Mouse (Mus musculus) heart, embryonic 12.5 days (tissue): ENCODE data around the gene Gm14180. TPM values are rescaled to one million over a fixed set of nuclear protein-coding genes. Genes with fewer than 3 reads are reported as not detected.
"Not testable (repeated sequence)": the region's sequence is repeated elsewhere in the genome, so short reads cannot be mapped to it uniquely, and the experiment has no call there.

Source experiments
- ATAC-seq: fragments of 200-750 bp; cut with Nextera tagmentation; 2 replicates; pipeline ENCODE4 v1.8.0; 2017; ENCODE audit warnings: moderate TSS enrichment, moderate library complexity; ENCODE audit not compliant: insufficient number of reproducible peaks, low FRiP score
- H3K27ac ChIP-seq: fragments of 300-500 bp; sonication (generic); 2 replicates; pipeline ENCODE4 v1.5.1; 2016; ENCODE audit warnings: mild to moderate bottlenecking, moderate library complexity; ENCODE audit not compliant: poor library complexity, severe bottlenecking
- H3K27me3 ChIP-seq: fragments of 300-500 bp; sonication (generic); replicated peaks from 2 replicates; pipeline ENCODE4 v1.6.1; 2016; ENCODE audit warnings: mild to moderate bottlenecking, moderate library complexity
- H3K36me3 ChIP-seq: fragments of 300-500 bp; sonication (generic); 2 replicates; pipeline ENCODE4 v1.6.1; 2016; ENCODE audit warnings: mild to moderate bottlenecking, moderate library complexity
- H3K4me1 ChIP-seq: fragments of 300-500 bp; sonication (generic); replicated peaks from 2 replicates; pipeline ENCODE4 v1.6.1; 2016; ENCODE audit warnings: mild to moderate bottlenecking
- H3K4me2 ChIP-seq: fragments of 300-500 bp; sonication (generic); 2 replicates; pipeline ENCODE4 v1.6.1; 2016; ENCODE audit warnings: mild to moderate bottlenecking, moderate library complexity
- H3K4me3 ChIP-seq: fragments of 300-500 bp; sonication (generic); 2 replicates; pipeline ENCODE4 v1.5.1; 2016; ENCODE audit warnings: mild to moderate bottlenecking
- H3K9ac ChIP-seq: fragments of 300-500 bp; sonication (generic); 2 replicates; pipeline ENCODE4 v1.6.1; 2016; ENCODE audit warnings: mild to moderate bottlenecking, moderate library complexity
- H3K9me3 ChIP-seq: fragments of 300-500 bp; sonication (generic); replicated peaks from 2 replicates; pipeline ENCODE4 v1.6.1; 2016; ENCODE audit warnings: mild to moderate bottlenecking, moderate library complexity
- WGBS: fragments of 180-500 bp; shearing (Covaris S2); methylation state at CpG from one replicate; pipeline ENCODE4 v1.1.7; 2016; 5-methylcytosine and 5-hydroxymethylcytosine counted together
- polyA plus RNA-seq: library from polyadenylated mRNA; unstranded; fragments of >200 nt; fragmentation: Nextera tagmentation; extraction: Ambion mirVana; gene quantifications from 2 replicates; pipeline ENCODE4 v1.2.1, GENCODE M21; 2016

The Gm14180 gene
- not detected in 2 replicates for polyA plus RNA-seq

- no peaks in the 10 kb centered on the region for H3K36me3 ChIP-seq
- ATAC-seq = no peak
- no peak within 1 kb of the TSS for H3K27ac ChIP-seq
- WGBS = 61% methylated on average over 2 of the region's 2 CpGs
- H3K9ac ChIP-seq = no peak within 1 kb of the TSS
- no peaks in the 10 kb centered on the region for H3K4me1 ChIP-seq
- no peak within 1 kb of the TSS for H3K4me3 ChIP-seq
- no peak within 1 kb of the TSS for H3K4me2 ChIP-seq
- H3K27me3 ChIP-seq = no peaks in the 10 kb centered on the region
- no peaks in the 10 kb centered on the region for H3K9me3 ChIP-seq
Observed at GRCm38 (mm10) chr11:99734190-99734589, at the start of gene Gm14180. Gene Gm14180, minus strand, starts transcription at chr11:99734290.

GRCm38 (mm10) chr11:99780604-99781003 lies 46.5 kb upstream of the Gm14180 start, which contains the start of gene Krtap4-8:
Gene Krtap4-8, minus strand, starts transcription at chr11:99780704.
- 87% methylated on average over 2 of the region's 2 CpGs for WGBS

GRCm38 (mm10) chr11:99778401-99778800 lies 44.3 kb upstream of the Gm14180 start:
- H3K27me3 ChIP-seq = no peaks in the 10 kb centered on the region
- H3K27ac ChIP-seq = no peak overlapping the region
- peaks cover 5% of the 10 kb centered on the region; the same call in 1 of the 2 replicates for H3K4me1 ChIP-seq
- no peaks in the 10 kb centered on the region for H3K9me3 ChIP-seq
- H3K36me3 ChIP-seq = no peaks in the 10 kb centered on the region
- WGBS = 68% methylated on average over 7 of the region's 7 CpGs
- no peak overlapping the region for H3K4me2 ChIP-seq
- ATAC-seq = no peak
- H3K4me3 ChIP-seq = no peak overlapping the region
- H3K9ac ChIP-seq = no peak overlapping the region

More at GRCm38 (mm10) chr11:99780604-99781003, 46.5 kb upstream of the Gm14180 start, which contains the start of gene Krtap4-8:
- no peaks in the 10 kb centered on the region for H3K9me3 ChIP-seq
- H3K27ac ChIP-seq = no peak within 1 kb of the TSS
- peaks cover 5% of the 10 kb centered on the region; the same call in 1 of the 2 replicates for H3K4me1 ChIP-seq
- no peak within 1 kb of the TSS for H3K9ac ChIP-seq
- ATAC-seq = no peak
- no peak within 1 kb of the TSS for H3K4me3 ChIP-seq
- no peaks in the 10 kb centered on the region for H3K27me3 ChIP-seq
- no peaks in the 10 kb centered on the region for H3K36me3 ChIP-seq
- no peak within 1 kb of the TSS for H3K4me2 ChIP-seq

- not testable (repeated sequence) for H3K27ac ChIP-seq, H3K4me3 ChIP-seq, H3K27me3 ChIP-seq, H3K4me2 ChIP-seq, H3K36me3 ChIP-seq, H3K9ac ChIP-seq, H3K4me1 ChIP-seq, H3K9me3 ChIP-seq, ATAC-seq
Observed at GRCm38 (mm10) chr11:99772813-99773212, 38.7 kb upstream of the Gm14180 start, which contains the start of gene Gm11595. Gene Gm11595, minus strand, starts transcription at chr11:99772913.

- Histone ChIP-seq H3K4me1 (no peaks in the 10 kb centered on the region), H3K4me2 (no peak overlapping the region), H3K27ac (no peak overlapping the region), H3K9me3 (no peaks in the 10 kb centered on the region), H3K36me3 (no peaks in the 10 kb centered on the region), H3K27me3 (0 out of 2 replicates have a peak, but pooled peaks cover 4% of the 10 kb centered on the region), H3K4me3 (no peak overlapping the region), H3K9ac (no peak overlapping the region)
- 72% methylated on average over 2 of the region's 2 CpGs for WGBS
- ATAC-seq = no peak
Observed at GRCm38 (mm10) chr11:99768410-99768809, 34.3 kb upstream of the Gm14180 start.

GRCm38 (mm10) chr11:99758877-99759276 lies 24.8 kb upstream of the Gm14180 start:
- ATAC-seq = no peak
- Histone ChIP-seq H3K27ac (no peak overlapping the region), H3K27me3 (no peaks in the 10 kb centered on the region), H3K4me1 (no peaks in the 10 kb centered on the region), H3K9ac (no peak overlapping the region), H3K4me2 (no peak overlapping the region), H3K36me3 (no peaks in the 10 kb centered on the region), H3K9me3 (0 out of 2 replicates have a peak, but pooled peaks cover 5% of the 10 kb centered on the region), H3K4me3 (no peak overlapping the region)
- 72% methylated on average over 1 of the region's 1 CpGs for WGBS

- Histone ChIP-seq H3K9me3 (peaks cover 3% of the 10 kb centered on the region; the same call in 1 of the 2 replicates), H3K9ac (no peak overlapping the region), H3K27ac (no peak overlapping the region), H3K4me1 (no peaks in the 10 kb centered on the region), H3K36me3 (no peaks in the 10 kb centered on the region), H3K4me3 (no peak overlapping the region), H3K27me3 (no peaks in the 10 kb centered on the region), H3K4me2 (no peak overlapping the region)
- WGBS = 76% methylated on average over 3 of the region's 3 CpGs
- no peak for ATAC-seq
Observed at GRCm38 (mm10) chr11:99743985-99744384, 9.9 kb upstream of the Gm14180 start.

- H3K9ac ChIP-seq = no peak overlapping the region
- H3K36me3 ChIP-seq = no peaks in the 10 kb centered on the region
- H3K4me2 ChIP-seq = no peak overlapping the region
- ATAC-seq = no peak
- no peak overlapping the region for H3K4me3 ChIP-seq
- H3K27ac ChIP-seq = no peak overlapping the region
- WGBS = 80% methylated on average over 2 of the region's 2 CpGs
- no peaks in the 10 kb centered on the region for H3K27me3 ChIP-seq
- H3K9me3 ChIP-seq = no peaks in the 10 kb centered on the region
- no peaks in the 10 kb centered on the region for H3K4me1 ChIP-seq
Observed at GRCm38 (mm10) chr11:99724061-99724460, 10.0 kb downstream of the Gm14180 start.

GRCm38 (mm10) chr11:99718759-99719158 lies 15.3 kb downstream of the Gm14180 start:
- ATAC-seq = no peak
- Histone ChIP-seq H3K4me3 (no peak overlapping the region), H3K9ac (no peak overlapping the region), H3K27ac (no peak overlapping the region), H3K9me3 (0 out of 2 replicates have a peak, but pooled peaks cover 2% of the 10 kb centered on the region), H3K4me1 (no peaks in the 10 kb centered on the region), H3K4me2 (no peak overlapping the region), H3K36me3 (no peaks in the 10 kb centered on the region), H3K27me3 (no peaks in the 10 kb centered on the region)
- WGBS = 68% methylated on average over 1 of the region's 1 CpGs

- Histone ChIP-seq H3K36me3 (no peaks in the 10 kb centered on the region), H3K4me3 (no peak within 1 kb of the TSS), H3K4me2 (no peak within 1 kb of the TSS), H3K27me3 (no peaks in the 10 kb centered on the region), H3K9me3 (no peaks in the 10 kb centered on the region), H3K4me1 (no peaks in the 10 kb centered on the region), H3K27ac (no peak within 1 kb of the TSS), H3K9ac (no peak within 1 kb of the TSS)
- WGBS = 81% methylated on average over 1 of the region's 1 CpGs
- no peak for ATAC-seq
Observed at GRCm38 (mm10) chr11:99690463-99690862, 43.6 kb downstream of the Gm14180 start, which contains the start of gene Gm14190. Gene Gm14190, minus strand, starts transcription at chr11:99690740.

- not testable (repeated sequence) for H3K9ac ChIP-seq, H3K27me3 ChIP-seq, ATAC-seq, H3K9me3 ChIP-seq, H3K36me3 ChIP-seq, H3K4me3 ChIP-seq, H3K27ac ChIP-seq, H3K4me1 ChIP-seq, H3K4me2 ChIP-seq
- WGBS = 61% methylated on average over 1 of the region's 1 CpGs
Observed at GRCm38 (mm10) chr11:99685235-99685634, 48.9 kb downstream of the Gm14180 start.
